Mouse (Mus musculus) cerebellum, postnatal 10 days (tissue): Measurements from ENCODE around the gene Akap9.
"Not testable (repeated sequence)": the region's sequence is repeated elsewhere in the genome, so short reads cannot be mapped to it uniquely, and the experiment has no call there.

Experiments used
- DNase-seq, 2 experiments: peaks; one replicate each; pipeline ENCODE4 v3.0.0; 2021; ENCODE audit warnings: mixed read lengths in 2 of 2

Akap9 gene

GRCm38 (mm10) chr5:3927801-3928689 lies at the start of gene Akap9:
Gene Akap9 (plus strand): TSS chr5:3928054.
- DNase-seq, result peak; percentile 86 to 89

GRCm38 (mm10) chr5:3886862-3887261 lies 41.0 kb upstream of the Akap9 start:
- not testable (repeated sequence) for DNase-seq

GRCm38 (mm10) chr5:3889201-3889600 lies 38.7 kb upstream of the Akap9 start:
- DNase-seq, result no peak

- DNase-seq, result peak; percentile 48 to 63
These were observed 34.2 kb upstream of the Akap9 start, which contains the start of gene Mterf1a for GRCm38 (mm10) chr5:3893459-3894293. Gene Mterf1a (minus strand): TSS chr5:3893933.

GRCm38 (mm10) chr5:3894294-3894619 lies 33.6 kb upstream of the Akap9 start:
- DNase-seq, result not testable (repeated sequence)

GRCm38 (mm10) chr5:3905471-3905870 lies 22.4 kb upstream of the Akap9 start:
- DNase-seq, result no peak

- DNase-seq, result no peak
These were observed 5.5 kb upstream of the Akap9 start for GRCm38 (mm10) chr5:3922350-3922749.

- DNase-seq, result no peak
These were observed 1.2 kb upstream of the Akap9 start for GRCm38 (mm10) chr5:3926666-3927065.

GRCm38 (mm10) chr5:3928690-3929046 lies 814 bp downstream of the Akap9 start:
- DNase-seq, result peak; percentile 63 to 68

GRCm38 (mm10) chr5:3930760-3931159 lies 2.9 kb downstream of the Akap9 start:
- DNase-seq, result no peak

GRCm38 (mm10) chr5:3931636-3932035 lies 3.8 kb downstream of the Akap9 start:
- peak; percentile 16 to 26 for DNase-seq

GRCm38 (mm10) chr5:3933551-3933950 lies 5.7 kb downstream of the Akap9 start:
- no peak for DNase-seq

GRCm38 (mm10) chr5:3935266-3935665 lies 7.4 kb downstream of the Akap9 start:
- no peak for DNase-seq

- no peak for DNase-seq
These were observed 8.1 kb downstream of the Akap9 start for GRCm38 (mm10) chr5:3935778-3936554.

- DNase-seq, result no peak
These were observed 11.1 kb downstream of the Akap9 start for GRCm38 (mm10) chr5:3938905-3939304.

- no peak for DNase-seq
These were observed 11.5 kb downstream of the Akap9 start for GRCm38 (mm10) chr5:3939335-3939734.

- no peak for DNase-seq
These were observed 13.4 kb downstream of the Akap9 start for GRCm38 (mm10) chr5:3941240-3941639.

GRCm38 (mm10) chr5:3943169-3943568 lies 15.3 kb downstream of the Akap9 start:
- DNase-seq, result not testable (repeated sequence)

GRCm38 (mm10) chr5:3952498-3952897 lies 24.6 kb downstream of the Akap9 start:
- no peak for DNase-seq

GRCm38 (mm10) chr5:3954541-3954940 lies 26.7 kb downstream of the Akap9 start:
- DNase-seq, result no peak

GRCm38 (mm10) chr5:3961286-3961685 lies 33.4 kb downstream of the Akap9 start:
- no peak for DNase-seq

- no peak for DNase-seq
These were observed 40.6 kb downstream of the Akap9 start for GRCm38 (mm10) chr5:3968415-3968814.

GRCm38 (mm10) chr5:3969114-3969513 lies 41.3 kb downstream of the Akap9 start:
- no peak for DNase-seq
